ENCODE assay signal across 11 mouse cellular contexts in the genomic region with DNA sequence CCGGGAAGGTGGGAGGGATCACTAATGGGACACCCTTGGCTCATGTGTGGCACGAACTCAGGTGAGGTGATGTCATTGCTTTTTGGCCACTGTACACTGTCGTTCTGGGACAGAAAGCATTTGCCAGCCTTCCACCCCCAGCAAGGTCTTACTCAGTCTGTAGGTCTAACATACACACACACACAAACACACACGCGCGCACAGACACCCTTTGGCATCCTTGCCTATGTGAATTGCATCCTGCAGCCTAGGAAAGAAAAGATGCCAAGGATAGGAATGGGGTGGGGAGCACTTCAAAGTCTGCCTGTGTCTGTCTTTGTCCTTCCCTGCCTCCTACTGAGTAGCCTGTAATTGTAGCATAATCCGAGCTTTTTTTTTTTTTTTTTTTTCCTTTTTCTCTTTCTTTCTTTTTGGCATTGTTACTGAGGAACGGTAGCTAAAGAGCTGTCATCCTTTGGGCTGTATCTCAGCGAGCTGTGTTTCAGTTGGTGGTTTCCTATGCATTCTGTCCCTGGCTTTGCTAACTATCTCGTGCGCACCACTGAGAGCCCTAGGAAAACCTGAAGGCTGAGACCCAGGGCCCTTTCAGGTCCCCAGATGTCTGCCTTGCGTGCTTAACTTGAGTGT. TPM values are rescaled to one million over a fixed set of nuclear protein-coding genes. Genes with fewer than 3 reads are reported as not detected.
DNase-seq lines count a peak whose midpoint lies in the region; ATAC-seq lines count a peak whose summit lies in the region.
"Had no signal": no experiment of that assay in that cellular context is flagged by ENCODE, and none has a peak within 500 bp of the region (broad histone marks: within the 10 kb centered on the region; RNA-seq: fewer than 3 reads in every experiment).

No protein-coding gene starts in this region.

- no peaks in the 10 kb centered on the region for H3K36me3 ChIP-seq in hindbrain, embryonic 11.5 days (ENCODE audit: control insufficient read depth, insufficient read depth, low read length)
- H3K36me3 ChIP-seq in midbrain, embryonic 16.5 days (ENCODE audit: control insufficient read depth, insufficient read depth, low read length) = peaks cover 8% of the 10 kb centered on the region

- no peak overlapping the region for H3K4me3 ChIP-seq in hindbrain, embryonic 11.5 days (ENCODE audit: low read depth, low read length)
- peak overlapping the region; percentile 4 for H3K4me3 ChIP-seq in midbrain, embryonic 16.5 days (ENCODE audit: low read depth, low read length)

- ATAC-seq in hindbrain, embryonic 11.5 days (ENCODE audit: low FRiP score) = no peak
- peak; percentile 4; the same call in 1 of the 2 replicates for ATAC-seq in midbrain, embryonic 16.5 days

- H3K4me1 ChIP-seq in hindbrain, embryonic 11.5 days (replicated peaks; ENCODE audit: control insufficient read depth, insufficient read depth, low read length) = peaks cover 23% of the 10 kb centered on the region
- peaks cover 69% of the 10 kb centered on the region for H3K4me1 ChIP-seq in midbrain, embryonic 16.5 days (ENCODE audit: control insufficient read depth, insufficient read depth, low read length)

- peak; percentile 37 for DNase-seq in layer of hippocampus, adult 11-12 months (ENCODE audit: low spot score)
- no peak for DNase-seq in layer of hippocampus, postnatal 14 days (ENCODE audit: low spot score in 2 of 2)
- DNase-seq in cerebellum, postnatal 14 days = peak; percentile 62 to 65
- DNase-seq in hindbrain, embryonic 11.5 days (ENCODE audit: low spot score) = no peak
- no peak for DNase-seq in adrenal gland, postnatal 10 days
- DNase-seq in MN1 (ENCODE audit: low spot score) = no peak
- no peak for DNase-seq in thymus, postnatal 25 days

- no peaks in the 10 kb centered on the region for H3K9me3 ChIP-seq in hindbrain, embryonic 11.5 days (ENCODE audit: control insufficient read depth, low read length)
- H3K9me3 ChIP-seq in midbrain, embryonic 16.5 days (replicated peaks; ENCODE audit: control insufficient read depth, low read length, poor library complexity, severe bottlenecking) = no peaks in the 10 kb centered on the region

- no peak overlapping the region for H3K4me2 ChIP-seq in hindbrain, embryonic 11.5 days (replicated peaks; ENCODE audit: low read depth, low read length)
- H3K4me2 ChIP-seq in midbrain, embryonic 16.5 days (ENCODE audit: low read length) = peak overlapping the region; percentile 79

- H3K27me3 ChIP-seq in hindbrain, embryonic 11.5 days (ENCODE audit: control insufficient read depth, insufficient read depth, low read length) = no peaks in the 10 kb centered on the region
- H3K27me3 ChIP-seq in midbrain, embryonic 16.5 days (ENCODE audit: control insufficient read depth, insufficient read depth, low read depth, low read length) = no peaks in the 10 kb centered on the region

- WGBS in hindbrain, embryonic 11.5 days = 23% methylated on average over 12 of the region's 12 CpGs
- whole genome bisulfite sequencing in midbrain, embryonic 16.5 days = 6% methylated on average over 12 of the region's 12 CpGs

- 0 out of 2 replicates have a peak overlapping the region, but pooled peaks have one; percentile 19 for H3K9ac ChIP-seq in hindbrain, embryonic 11.5 days (ENCODE audit: low read depth, low read length)
- H3K9ac ChIP-seq in midbrain, embryonic 16.5 days (ENCODE audit: low read depth, low read length) = peak overlapping the region; percentile 36

- H3K27ac ChIP-seq in hindbrain, embryonic 11.5 days (ENCODE audit: low read depth, low read length) = peak overlapping the region; percentile 30; the same call in 1 of the 2 replicates
- peak overlapping the region; percentile 82 for H3K27ac ChIP-seq in midbrain, embryonic 16.5 days (ENCODE audit: low read length)

RNA-seq across cellular contexts. Expression of a gene that starts 4.8 kb away (rescaled TPM):
- 100 to 1,000 TPM; 505 to 525 TPM for total RNA-seq in layer of hippocampus, postnatal 14 days (2021)
- 85.7 and 86.1 TPM in 2 replicates for polyA plus RNA-seq in hindbrain, embryonic 11.5 days (2014; fragmentation: Nextera tagmentation; extraction: Ambion mirVana)
- polyA plus RNA-seq in midbrain, embryonic 16.5 days (2015; fragmentation: Nextera tagmentation; extraction: Ambion mirVana) = 249 and 258 TPM in 2 replicates
- total RNA-seq in adrenal gland, postnatal 10 days (2021) = 100 to 1,000 TPM; 284 to 307 TPM

RNA-seq across cellular contexts. Expression of a gene that starts 29.4 kb away (rescaled TPM):
- 1 to 10 TPM; 4.1 to 5.3 TPM for total RNA-seq in layer of hippocampus, postnatal 14 days (2021)
- 0.46 and 0.60 TPM in 2 replicates for polyA plus RNA-seq in hindbrain, embryonic 11.5 days (2014; fragmentation: Nextera tagmentation; extraction: Ambion mirVana)
- polyA plus RNA-seq in midbrain, embryonic 16.5 days (2015; fragmentation: Nextera tagmentation; extraction: Ambion mirVana) = 10.1 and 10.5 TPM in 2 replicates
- total RNA-seq in adrenal gland, postnatal 10 days (2021) = under 1 TPM; 0.18 to 0.24 TPM
- total RNA-seq: hematopoietic stem cell, adult 5-6 weeks; megakaryocyte-erythroid progenitor cell, adult 5-6 weeks; MEL had no signal

Comparison
In these comparisons a context has a peak if more than half of its experiments do, and no peak if none do; other contexts are left out.
1. DNase-seq: peak in layer of hippocampus, adult 11-12 months (single experiment) and cerebellum, postnatal 14 days (2 of 2); none in layer of hippocampus, postnatal 14 days (0 of 2), hindbrain, embryonic 11.5 days (single experiment), adrenal gland, postnatal 10 days (single experiment), MN1 (single experiment) and thymus, postnatal 25 days (single experiment).
2. RNA of a gene that starts 29.4 kb away (total RNA-seq): 4.1 to 5.3 TPM in layer of hippocampus, postnatal 14 days; 0.18 to 0.24 TPM in adrenal gland, postnatal 10 days; every median in the first group is over 4 times any median in the second.